Mouse (Mus musculus) heart, adult 2 months (tissue): ENCODE results near the gene Myb. TPM values are rescaled to one million over a fixed set of nuclear protein-coding genes. Genes with fewer than 3 reads are reported as not detected.

ENCODE experiments used
- DNase-seq, 2 experiments: peaks; one replicate each; pipeline ENCODE4 v3.0.0; 2021
- H3K27ac ChIP-seq: fragments of 200-600 bp; 2 replicates; pipeline ENCODE4 v1.8.1; 2022
- H3K27me3 ChIP-seq: fragments of 200-500 bp; 2 replicates; pipeline ENCODE4 v1.6.1; 2012; ENCODE audit warnings: mild to moderate bottlenecking, low read length, inconsistent platforms, mixed read lengths; ENCODE audit not compliant: control insufficient read depth, insufficient read depth
- H3K36me3 ChIP-seq: fragments of 200-500 bp; 2 replicates; pipeline ENCODE4 v1.6.1; 2012; ENCODE audit warnings: low read length, inconsistent platforms; ENCODE audit not compliant: control insufficient read depth, insufficient read depth
- H3K4me1 ChIP-seq: fragments of 200-500 bp; 2 replicates; pipeline ENCODE4 v1.6.1; 2011; ENCODE audit warnings: low read length; ENCODE audit not compliant: control insufficient read depth, insufficient read depth
- H3K4me3 ChIP-seq: fragments of 200-600 bp; 2 replicates; pipeline ENCODE4 v1.8.1; 2022
- H3K79me2 ChIP-seq: fragments of 200-500 bp; replicated peaks from 2 replicates; pipeline ENCODE4 v1.6.1; 2012; ENCODE audit warnings: mild to moderate bottlenecking, inconsistent platforms, low read length, moderate library complexity, mixed read lengths; ENCODE audit not compliant: control insufficient read depth, insufficient read depth
- H3K9ac ChIP-seq: fragments of 200-500 bp; 2 replicates; pipeline ENCODE4 v1.6.1; 2012; ENCODE audit warnings: low read depth, mild to moderate bottlenecking, control low read depth, inconsistent platforms, low read length, mixed read lengths
- CTCF ChIP-seq: fragments of 200-600 bp; IDR thresholded peaks from 2 replicates; pipeline ENCODE4 v1.8.1; 2022; ENCODE audit warnings: antibody characterized with exemption, mild to moderate bottlenecking, moderate library complexity
- EP300 ChIP-seq: fragments of 200-500 bp; IDR thresholded peaks from 2 replicates; pipeline ENCODE4 v1.6.1; 2011; ENCODE audit warnings: low read depth, low read length, control low read depth; ENCODE audit not compliant: insufficient read depth
- POLR2A ChIP-seq: fragments of 200-500 bp; IDR thresholded peaks from 2 replicates; pipeline ENCODE4 v1.6.1; 2011; ENCODE audit warnings: mild to moderate bottlenecking, low read depth, low read length, control low read depth; ENCODE audit not compliant: insufficient read depth
- WGBS: fragments of 180-500 bp; shearing (Covaris S2); methylation state at CpG from one replicate; pipeline ENCODE4 v1.1.7; 2018; 5-methylcytosine and 5-hydroxymethylcytosine counted together
- intact Hi-C: fragments of 180-260 bp; cut with DNase I; formaldehyde crosslinking; loops from one replicate; pipeline ENCODE4 v1.15.1; 2025
- polyA plus RNA-seq: library from polyadenylated mRNA; depleted of rRNA; stranded (reverse); fragments of >200 nt; gene quantifications from 2 replicates; pipeline ENCODE4 v1.2.3, GENCODE M21; 2012
- total RNA-seq, 2 experiments: library from RNA; stranded (reverse); gene quantifications; 2 replicates each; pipeline ENCODE4 v1.2.3; 2021

Myb gene
- total and polyA plus RNA-seq, 3 experiments, result 0.31 TPM; not detected in 2

DNA sequence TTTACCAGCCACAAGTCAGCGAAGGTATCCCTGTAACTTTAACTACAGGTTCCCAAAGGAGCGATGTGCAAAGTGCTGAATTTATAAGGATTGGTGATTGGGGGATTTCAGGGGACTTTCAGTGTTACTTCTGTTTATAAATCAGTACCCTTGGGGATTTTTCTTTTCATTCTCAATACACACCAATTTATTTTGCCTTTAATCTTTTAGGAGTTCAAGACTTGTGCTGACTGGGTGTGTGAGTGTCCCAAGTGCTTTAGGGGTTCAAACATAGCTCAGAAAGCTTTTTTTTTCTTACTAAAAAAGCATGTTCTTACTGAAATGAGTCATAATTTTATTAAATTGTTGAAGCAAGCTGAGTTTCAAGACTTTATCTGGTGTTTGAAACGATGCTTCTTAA lies 1.3 kb upstream of the Myb start:
- no peaks in the 10 kb centered on the region for H3K36me3 ChIP-seq
- peaks cover 19% of the 10 kb centered on the region for H3K27me3 ChIP-seq
- H3K79me2 ChIP-seq, result no peaks in the 10 kb centered on the region
- no peaks in the 10 kb centered on the region for H3K4me1 ChIP-seq
- no peak overlapping the region for H3K9ac ChIP-seq
- intact Hi-C loops, result no loop called here
- TF ChIP-seq POLR2A, result no peak
- TF ChIP-seq CTCF, result no peak
- TF ChIP-seq EP300, result no peak
- no peak overlapping the region for H3K27ac ChIP-seq
- H3K4me3 ChIP-seq, result no peak overlapping the region
- 77% methylated on average over 3 of the region's 3 CpGs for whole genome bisulfite sequencing
- no peak for DNase-seq

DNA sequence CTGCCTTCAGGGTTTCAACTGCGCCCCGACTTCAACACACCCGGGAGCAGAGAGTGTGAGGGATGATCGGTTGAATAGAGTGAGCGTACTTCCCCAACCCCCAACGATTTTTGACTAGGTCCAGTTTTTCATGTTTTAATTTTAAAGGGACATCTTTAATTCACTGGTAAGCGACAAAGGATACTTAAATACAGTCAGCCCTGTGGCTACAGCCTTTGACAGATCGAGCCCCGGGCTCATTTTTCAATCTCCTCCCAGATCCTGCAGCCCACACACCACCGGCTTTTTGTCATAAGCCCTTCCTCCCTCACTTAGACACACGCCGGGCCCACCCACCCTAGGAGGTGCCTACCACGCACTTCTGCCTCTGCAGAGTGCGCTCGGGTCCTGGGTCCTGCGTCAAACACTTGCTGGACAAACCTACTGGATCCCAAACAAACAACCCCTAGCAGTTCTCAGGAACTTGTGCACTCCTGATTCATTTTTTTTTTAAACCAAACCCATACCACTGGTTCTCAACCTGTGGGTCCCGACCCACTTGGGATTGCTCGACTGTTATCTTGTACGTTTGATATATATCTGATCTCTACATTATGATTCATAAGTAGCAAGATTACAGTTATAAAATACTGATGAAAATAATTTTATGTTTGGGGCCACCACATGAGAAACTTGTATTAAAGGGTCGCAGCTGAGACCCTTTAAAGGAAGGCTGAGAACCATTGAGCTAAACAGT lies 743 bp upstream of the Myb start:
- peak in 1 of 2 experiments; percentile 6 for DNase-seq
- H3K27me3 ChIP-seq, result peaks cover 19% of the 10 kb centered on the region
- WGBS, result 10% methylated on average over 20 of the region's 20 CpGs
- H3K27ac ChIP-seq, result no peak overlapping the region
- intact Hi-C loops, result no loop called here
- H3K36me3 ChIP-seq, result no peaks in the 10 kb centered on the region
- H3K4me3 ChIP-seq, result peak overlapping the region; percentile 53
- no peaks in the 10 kb centered on the region for H3K4me1 ChIP-seq
- no peak for TF ChIP-seq CTCF
- no peak for TF ChIP-seq EP300
- TF ChIP-seq POLR2A, result no peak
- H3K9ac ChIP-seq, result 0 out of 2 replicates have a peak overlapping the region, but pooled peaks have one; percentile 19
- no peaks in the 10 kb centered on the region for H3K79me2 ChIP-seq

DNA sequence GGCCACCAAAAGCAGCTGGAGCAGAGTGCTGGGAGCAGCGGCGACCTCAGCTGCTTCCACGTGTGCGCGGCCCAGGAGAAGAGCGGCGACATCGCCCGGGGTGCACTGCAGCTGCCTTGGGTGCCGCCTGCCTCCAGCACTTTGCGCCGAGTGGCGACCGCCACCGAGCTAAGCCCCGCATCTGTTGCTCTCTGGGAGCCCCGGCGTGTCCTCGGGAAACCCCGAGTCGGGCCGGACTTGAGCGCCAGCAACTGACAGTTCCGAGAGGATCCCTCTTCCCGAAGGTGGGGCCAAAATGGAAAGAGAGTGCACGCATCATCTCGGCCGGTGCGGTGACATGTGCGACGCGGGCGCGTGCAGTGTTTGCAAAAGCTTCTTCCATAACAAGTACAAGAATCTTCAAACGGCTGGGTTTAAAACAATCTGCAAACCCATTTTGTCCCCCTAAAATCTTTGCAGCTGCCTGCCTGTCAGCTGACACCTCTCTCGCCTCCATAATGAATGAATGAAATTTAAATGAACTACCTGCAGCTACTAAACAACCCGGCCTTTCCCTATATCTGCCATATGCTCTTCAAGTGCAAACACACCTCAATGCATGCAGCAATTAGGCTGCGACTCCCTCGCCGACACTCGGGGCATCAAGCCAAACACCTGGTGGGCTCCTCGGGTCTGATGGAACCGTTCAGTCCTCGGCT lies 938 bp downstream of the Myb start:
- Histone ChIP-seq H3K4me3 (peak overlapping the region; percentile 53), H3K27me3 (peaks cover 19% of the 10 kb centered on the region), H3K79me2 (no peaks in the 10 kb centered on the region), H3K27ac (no peak overlapping the region), H3K4me1 (no peaks in the 10 kb centered on the region), H3K9ac (peak overlapping the region; percentile 1; the same call in 1 of the 2 replicates), H3K36me3 (no peaks in the 10 kb centered on the region)
- DNase-seq, result peak; percentile 38 to 42
- no peak for TF ChIP-seq CTCF
- no peak for TF ChIP-seq EP300
- no peak for TF ChIP-seq POLR2A
- intact Hi-C loops, result loop anchor here (2.0 kb wide), 1 partner anchor 29 kb away; no protein-coding TSS in a partner anchor
- WGBS, result under 1% methylated on average over 44 of the region's 44 CpGs

DNA sequence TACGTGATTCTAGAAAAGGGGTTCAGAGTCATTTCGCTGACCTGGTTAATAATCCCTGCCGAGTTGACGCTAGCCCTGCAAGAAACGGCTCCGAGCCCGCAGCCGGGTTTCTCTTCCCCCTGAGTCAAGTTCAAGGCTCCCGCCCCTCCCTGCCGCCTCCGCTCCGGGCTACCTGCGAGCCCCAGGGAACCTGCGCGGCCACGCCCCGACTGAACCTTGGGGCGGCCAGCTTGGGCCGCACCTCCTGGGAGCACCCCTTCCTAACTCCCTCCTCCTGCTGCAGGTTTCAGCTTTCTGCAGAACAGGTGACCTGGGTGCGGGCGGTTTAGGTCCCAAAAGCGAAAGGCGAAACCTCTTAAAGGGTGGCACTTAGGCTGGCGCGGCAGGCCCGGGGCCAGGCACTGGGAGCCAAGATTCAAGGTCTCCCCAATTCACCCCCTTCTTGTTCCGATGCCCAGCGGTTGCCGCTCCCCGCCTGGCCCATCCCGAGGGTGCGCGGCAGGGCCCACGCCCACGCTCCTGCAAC lies 1.8 kb downstream of the Myb start:
- intact Hi-C loops, result loop anchor here (2.0 kb wide), 1 partner anchor 30 kb away; no protein-coding TSS in a partner anchor
- H3K27me3 ChIP-seq, result peaks cover 19% of the 10 kb centered on the region
- peak; percentile 37 to 50 for DNase-seq
- TF ChIP-seq CTCF (no peak), POLR2A (no peak), EP300 (no peak)
- 1% methylated on average over 35 of the region's 35 CpGs for WGBS
- H3K4me3 ChIP-seq, result peak overlapping the region; percentile 60
- no peak overlapping the region for H3K9ac ChIP-seq
- no peaks in the 10 kb centered on the region for H3K79me2 ChIP-seq
- H3K27ac ChIP-seq, result no peak overlapping the region
- H3K36me3 ChIP-seq, result no peaks in the 10 kb centered on the region
- no peaks in the 10 kb centered on the region for H3K4me1 ChIP-seq

DNA sequence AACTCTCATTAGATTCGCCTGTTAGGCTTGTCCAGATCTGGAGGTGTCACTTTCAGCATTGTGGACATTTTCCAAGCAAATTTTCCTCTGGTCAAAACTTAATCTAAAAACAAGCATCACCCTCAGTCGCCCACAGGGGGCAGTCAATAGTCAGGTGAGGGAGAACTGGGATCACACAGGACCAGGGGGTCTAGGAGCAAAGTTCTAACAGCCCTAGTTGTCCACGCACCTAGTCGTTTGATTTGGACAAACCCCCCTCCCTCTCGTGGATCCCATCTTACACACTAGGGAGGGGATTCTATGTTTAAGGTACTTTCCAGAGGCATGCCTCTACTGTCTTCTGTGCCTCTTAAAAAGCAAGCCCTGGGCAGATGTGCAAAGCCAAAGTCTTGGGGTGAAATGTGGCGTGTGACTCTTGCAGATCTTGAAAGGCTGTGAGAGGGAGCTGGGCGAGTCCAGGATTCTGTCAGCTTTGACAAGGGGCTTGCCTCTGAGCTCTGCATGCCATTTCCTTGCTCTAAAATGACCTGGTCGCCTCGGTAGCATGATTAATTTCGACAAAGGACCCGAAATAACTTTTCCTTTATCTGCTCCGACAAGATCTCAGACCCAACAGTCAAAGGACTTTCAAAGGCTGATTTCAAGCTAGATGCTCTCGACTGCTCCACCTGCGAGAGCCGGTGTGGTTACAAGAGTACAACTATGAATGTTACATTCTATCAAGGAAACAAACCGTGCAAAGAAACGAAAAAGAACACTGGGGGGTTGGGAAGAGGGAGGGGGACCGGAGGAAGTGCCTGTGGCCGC lies 2.5 kb downstream of the Myb start:
- Histone ChIP-seq H3K36me3 (no peaks in the 10 kb centered on the region), H3K9ac (no peak overlapping the region), H3K27me3 (peaks cover 19% of the 10 kb centered on the region), H3K4me1 (no peaks in the 10 kb centered on the region), H3K27ac (no peak overlapping the region), H3K79me2 (no peaks in the 10 kb centered on the region), H3K4me3 (peak overlapping the region; percentile 60)
- DNase-seq, result peak; percentile 14 to 30
- TF ChIP-seq CTCF (peak; percentile 68), EP300 (no peak)
- intact Hi-C loops, result loop anchor here (2.0 kb wide), 1 partner anchor 30 kb away; no protein-coding TSS in a partner anchor
- WGBS, result 7% methylated on average over 19 of the region's 19 CpGs
